Mouse (Mus musculus) cortical plate, adult 2 months (tissue): ENCODE data around the gene Slc39a11.

Experiments used
- CTCF ChIP-seq: fragments of 200-500 bp; IDR thresholded peaks from 2 replicates; pipeline ENCODE4 v1.5.1; 2011; ENCODE audit warnings: mild to moderate bottlenecking, control low read depth, low read length; ENCODE audit not compliant: insufficient read depth; ENCODE audit errors: extremely low read depth
- POLR2A ChIP-seq: fragments of 200-500 bp; IDR thresholded peaks from 2 replicates; pipeline ENCODE4 v1.6.1; 2011; ENCODE audit warnings: mild to moderate bottlenecking, low read length, control low read depth; ENCODE audit not compliant: insufficient read depth; ENCODE audit errors: extremely low read depth

DNA sequence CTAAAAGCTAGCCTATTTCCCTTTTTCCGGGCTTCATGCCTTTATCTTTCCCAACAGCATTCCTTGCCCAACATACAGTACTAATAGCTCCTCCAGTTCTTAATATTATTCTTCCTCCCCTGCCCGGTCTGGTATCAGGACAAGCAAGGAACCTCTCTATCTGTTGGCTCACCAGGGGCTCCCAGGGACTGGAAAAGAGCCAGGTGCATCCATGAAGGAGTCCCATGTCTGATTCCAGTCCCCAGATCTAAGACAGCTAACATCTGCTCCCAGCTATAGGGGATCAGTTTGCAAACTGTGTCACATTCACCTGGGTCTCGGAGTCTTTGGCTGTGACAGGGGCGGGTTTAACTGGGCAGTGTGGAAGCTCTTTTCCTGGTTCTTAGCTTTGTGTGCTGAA lies 388.5 kb downstream of the Slc39a11 start:
- TF ChIP-seq POLR2A (no peak), CTCF (no peak)
